Mouse (Mus musculus): ENCODE data around the gene B3galnt2.

DNA sequence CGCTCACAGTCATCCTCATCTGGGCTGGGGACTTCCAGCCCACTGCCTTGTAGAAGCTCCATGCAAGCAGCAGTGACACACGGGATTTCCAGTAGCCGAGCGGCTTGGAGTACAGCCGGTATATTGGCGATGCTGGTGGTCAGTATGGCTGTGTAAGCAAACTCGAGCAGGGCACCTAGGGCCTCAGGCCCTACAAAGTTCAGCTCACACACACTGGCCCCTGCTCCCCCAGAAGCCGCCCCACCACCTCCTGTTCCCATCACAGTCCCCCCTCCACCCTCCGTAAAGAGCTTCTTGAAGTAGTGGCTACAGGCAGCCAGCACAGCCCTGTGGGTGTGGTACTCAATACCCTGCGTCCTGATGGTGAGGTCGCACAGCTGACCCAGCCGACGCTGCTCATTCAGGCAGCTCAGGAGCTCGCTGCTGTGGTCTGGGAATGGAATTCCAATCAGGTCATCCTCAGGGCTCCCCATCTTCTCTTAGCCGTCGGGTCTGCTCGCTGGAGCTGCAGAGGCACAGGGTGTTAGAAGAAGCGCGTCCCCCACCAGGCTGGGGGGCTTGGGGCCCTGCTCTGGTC is 11.2 kb downstream of the B3galnt2 start:
- TF ChIP-seq CTCF (IDR thresholded peaks at IDR 0.05; ENCODE audit: low read depth, low read length) (no peak), POLR2A (IDR thresholded peaks at IDR 0.05; ENCODE audit: borderline replicate concordance, low read depth, low read length) (no peak)
